Mouse (Mus musculus) left cerebral cortex, postnatal 10 days (tissue): ENCODE results near the gene Brox. TPM values are rescaled to one million over a fixed set of nuclear protein-coding genes. Genes with fewer than 3 reads are reported as not detected.

ENCODE experiments used
- total RNA-seq, 2 experiments: library from RNA; stranded (reverse); gene quantifications; 2 replicates each; pipeline ENCODE4 v1.2.3; 2021

Brox gene
- total RNA-seq, 2 experiments from 2014 or later = 62.3 to 64.8 TPM

Other genes with a start within 250 kb of the Brox start
- 1 to 10 TPM; 3.8 to 3.9 TPM for gene Disp1, start 75.7 kb downstream of the Brox start, total RNA-seq
- gene Aida, start 679 bp downstream of the Brox start, total RNA-seq = 10 to 100 TPM; 56.4 to 61.4 TPM
- gene Mia3, start 72.3 kb upstream of the Brox start, total RNA-seq = 100 to 1,000 TPM; 279 to 289 TPM
- gene Taf1a, start 91.7 kb upstream of the Brox start, total RNA-seq = 10 to 100 TPM; 16.0 to 17.5 TPM
- gene Hhipl2, start 120.9 kb upstream of the Brox start, total RNA-seq = under 1 TPM in 1 of 2 experiments, not detected in 1; 0.95 TPM